Mouse (Mus musculus) megakaryocyte-erythroid progenitor cell, adult 5-6 weeks (primary cell): ENCODE data around the gene Poglut1. TPM values are rescaled to one million over a fixed set of nuclear protein-coding genes. Genes with fewer than 3 reads are reported as not detected.

Experiments used
- ATAC-seq: replicated peaks from 2 replicates; pipeline ENCODE4 v1.8.0; 2016; ENCODE audit warnings: mild to moderate bottlenecking, inconsistent platforms; ENCODE audit not compliant: severe bottlenecking, poor library complexity, low FRiP score, low TSS enrichment
- total RNA-seq, 2 experiments: library from RNA; stranded (forward) in 1 of 2; stranded (reverse) in 1 of 2; fragments of 200-1000, 215-1000 nt in 1 of 2; fragments of >200 nt in 1 of 2; fragmentation: Nextera tagmentation in 1 of 2; gene quantifications; 2 replicates each; pipeline ENCODE4 v1.2.3; 2014 to 2017

The Poglut1 gene
- 22.2 and 32.6 TPM in 2 replicates for total RNA-seq (2014; fragmentation: Nextera tagmentation)
- 21.9 and 23.2 TPM in 2 replicates for total RNA-seq (2017)

- peak; percentile 93 for ATAC-seq
These were observed at the start of gene Poglut1 for GRCm38 (mm10) chr16:38549479-38550396. Poglut1 (minus strand) TSS chr16:38550258.

GRCm38 (mm10) chr16:38598986-38599680 lies 49.1 kb upstream of the Poglut1 start:
- no peak for ATAC-seq

- ATAC-seq: no peak
These were observed 46.6 kb upstream of the Poglut1 start for GRCm38 (mm10) chr16:38596651-38597050.

- no peak for ATAC-seq
These were observed 46.0 kb upstream of the Poglut1 start for GRCm38 (mm10) chr16:38596099-38596498.

- ATAC-seq: no peak
These were observed 44.4 kb upstream of the Poglut1 start for GRCm38 (mm10) chr16:38594435-38594834.

GRCm38 (mm10) chr16:38592946-38593345 lies 42.9 kb upstream of the Poglut1 start:
- no peak for ATAC-seq

- ATAC-seq: no peak
These were observed 42.1 kb upstream of the Poglut1 start for GRCm38 (mm10) chr16:38592026-38592678.

- no peak for ATAC-seq
These were observed 41.4 kb upstream of the Poglut1 start for GRCm38 (mm10) chr16:38591506-38591905.

GRCm38 (mm10) chr16:38587572-38587971 lies 37.5 kb upstream of the Poglut1 start:
- no peak for ATAC-seq

GRCm38 (mm10) chr16:38587163-38587562 lies 37.1 kb upstream of the Poglut1 start:
- no peak for ATAC-seq

GRCm38 (mm10) chr16:38585186-38585585 lies 35.1 kb upstream of the Poglut1 start:
- peak; percentile 75 for ATAC-seq

GRCm38 (mm10) chr16:38584761-38585160 lies 34.7 kb upstream of the Poglut1 start:
- ATAC-seq: peak; percentile 39

- ATAC-seq: no peak
These were observed 21.4 kb upstream of the Poglut1 start for GRCm38 (mm10) chr16:38571481-38571880.

GRCm38 (mm10) chr16:38568192-38568591 lies 18.1 kb upstream of the Poglut1 start:
- no peak for ATAC-seq

- no peak for ATAC-seq
These were observed 13.5 kb upstream of the Poglut1 start for GRCm38 (mm10) chr16:38563516-38563915.

GRCm38 (mm10) chr16:38562968-38563327 lies 12.9 kb upstream of the Poglut1 start:
- peak; percentile 64 for ATAC-seq

- peak; percentile 96 for ATAC-seq
These were observed 12.3 kb upstream of the Poglut1 start for GRCm38 (mm10) chr16:38562131-38562967.

- ATAC-seq: no peak
These were observed 8.2 kb upstream of the Poglut1 start, which contains the start of gene Tmem39a for GRCm38 (mm10) chr16:38558221-38558748. Tmem39a (plus strand) TSS chr16:38558698.

GRCm38 (mm10) chr16:38555988-38556387 lies 5.9 kb upstream of the Poglut1 start:
- ATAC-seq: no peak
